Mouse (Mus musculus): ENCODE measurements at regions not wholly inside any gene's neighbourhood (a gene's known extent, or its start where the extent isn't known, plus 50 kb on each side); places are given as distances from the start of the nearest gene placed in this dataset.

GRCm38 (mm10) chr14:58597810-58598209 is 527.5 kb downstream of the Fgf9 start:
- no peak for DNase-seq (ENCODE audit: low spot score)

- no peak for DNase-seq (ENCODE audit: low spot score)
Measured at GRCm38 (mm10) chr14:58596936-58597335, 526.6 kb downstream of the Fgf9 start.

- no peak for DNase-seq (ENCODE audit: low spot score)
Measured at GRCm38 (mm10) chr14:58581806-58582205, 511.5 kb downstream of the Fgf9 start.

GRCm38 (mm10) chr14:58570021-58570420 is 499.7 kb downstream of the Fgf9 start:
- no peak for DNase-seq (ENCODE audit: low spot score)

GRCm38 (mm10) chr14:58567472-58567871 is 497.1 kb downstream of the Fgf9 start:
- DNase-seq (ENCODE audit: low spot score), result no peak

GRCm38 (mm10) chr14:58563082-58563481 is 492.7 kb downstream of the Fgf9 start:
- no peak for DNase-seq (ENCODE audit: low spot score)

- no peak for DNase-seq (ENCODE audit: low spot score)
Measured at GRCm38 (mm10) chr14:58550785-58551184, 480.4 kb downstream of the Fgf9 start.

- DNase-seq (ENCODE audit: low spot score), result no peak
Measured at GRCm38 (mm10) chr14:58545778-58546177, 475.4 kb downstream of the Fgf9 start.

GRCm38 (mm10) chr14:58543140-58543767 is 472.9 kb downstream of the Fgf9 start:
- no peak for DNase-seq (ENCODE audit: low spot score)

- no peak for DNase-seq (ENCODE audit: low spot score)
Measured at GRCm38 (mm10) chr14:58538135-58538534, 467.8 kb downstream of the Fgf9 start.

GRCm38 (mm10) chr14:58520976-58521549 is 450.7 kb downstream of the Fgf9 start:
- no peak for DNase-seq (ENCODE audit: low spot score)

GRCm38 (mm10) chr14:58520384-58520783 is 450.0 kb downstream of the Fgf9 start:
- no peak for DNase-seq (ENCODE audit: low spot score)

- DNase-seq (ENCODE audit: low spot score), result no peak
Measured at GRCm38 (mm10) chr14:58519086-58519485, 448.7 kb downstream of the Fgf9 start.

- DNase-seq (ENCODE audit: low spot score), result no peak
Measured at GRCm38 (mm10) chr14:58516543-58516942, 446.2 kb downstream of the Fgf9 start.

- DNase-seq (ENCODE audit: low spot score), result no peak
Measured at GRCm38 (mm10) chr14:58512177-58512576, 441.8 kb downstream of the Fgf9 start.

GRCm38 (mm10) chr14:58511571-58511985 is 441.2 kb downstream of the Fgf9 start:
- no peak for DNase-seq (ENCODE audit: low spot score)

GRCm38 (mm10) chr14:58510790-58511189 is 440.4 kb downstream of the Fgf9 start:
- DNase-seq (ENCODE audit: low spot score), result no peak

GRCm38 (mm10) chr14:58509106-58509505 is 438.8 kb downstream of the Fgf9 start:
- DNase-seq (ENCODE audit: low spot score), result no peak

GRCm38 (mm10) chr14:58506490-58506889 is 436.1 kb downstream of the Fgf9 start:
- no peak for DNase-seq (ENCODE audit: low spot score)

- no peak for DNase-seq (ENCODE audit: low spot score)
Measured at GRCm38 (mm10) chr14:58505841-58506240, 435.5 kb downstream of the Fgf9 start.

GRCm38 (mm10) chr14:58502890-58503289 is 432.5 kb downstream of the Fgf9 start:
- no peak for DNase-seq (ENCODE audit: low spot score)

- DNase-seq (ENCODE audit: low spot score), result no peak
Measured at GRCm38 (mm10) chr14:58500014-58500413, 429.7 kb downstream of the Fgf9 start.

- no peak for DNase-seq (ENCODE audit: low spot score)
Measured at GRCm38 (mm10) chr14:58499501-58499900, 429.2 kb downstream of the Fgf9 start.

GRCm38 (mm10) chr14:58499071-58499470 is 428.7 kb downstream of the Fgf9 start:
- DNase-seq (ENCODE audit: low spot score), result no peak

Measured in ovary, postnatal 14 days (tissue).